Mouse (Mus musculus): ENCODE data around the gene Mef2d. TPM values are rescaled to one million over a fixed set of nuclear protein-coding genes. Genes with fewer than 3 reads are reported as not detected.

The Mef2d gene
- polyA plus RNA-seq, 1 experiment from 2014 or later = 25.3 TPM

DNA sequence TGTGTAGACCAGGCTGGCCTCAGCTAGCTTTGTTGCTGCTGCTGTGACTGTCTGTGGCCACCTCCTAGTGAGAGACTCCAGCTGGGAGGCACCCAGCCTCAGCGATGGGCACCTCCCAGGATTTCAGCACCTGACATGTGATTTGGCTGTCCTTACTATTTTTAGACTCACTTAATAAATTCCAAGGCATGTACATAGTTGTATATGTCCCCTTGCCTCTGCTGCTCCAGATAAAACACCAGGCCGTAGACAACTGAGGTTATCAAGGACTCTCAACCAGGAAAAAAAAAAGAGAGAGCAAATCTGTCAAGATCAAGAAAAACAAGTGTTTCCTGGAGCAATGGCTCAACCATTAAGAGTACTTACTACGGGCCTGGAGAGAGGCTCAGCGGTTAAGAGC lies 17.0 kb upstream of the Mef2d start:
- 79% methylated on average over 4 of the region's 4 CpGs for WGBS
- Histone ChIP-seq H3K27me3 (replicated peaks) (no peaks in the 10 kb centered on the region), H3K4me1 (no peaks in the 10 kb centered on the region), H3K9me3 (no peaks in the 10 kb centered on the region), H3K4me3 (no peak overlapping the region), H3K27ac (no peak overlapping the region), H3K36me3 (replicated peaks) (no peaks in the 10 kb centered on the region), H3K9ac (no peak overlapping the region), H3K4me2 (no peak overlapping the region)
- ATAC-seq (replicated peaks) = no peak

DNA sequence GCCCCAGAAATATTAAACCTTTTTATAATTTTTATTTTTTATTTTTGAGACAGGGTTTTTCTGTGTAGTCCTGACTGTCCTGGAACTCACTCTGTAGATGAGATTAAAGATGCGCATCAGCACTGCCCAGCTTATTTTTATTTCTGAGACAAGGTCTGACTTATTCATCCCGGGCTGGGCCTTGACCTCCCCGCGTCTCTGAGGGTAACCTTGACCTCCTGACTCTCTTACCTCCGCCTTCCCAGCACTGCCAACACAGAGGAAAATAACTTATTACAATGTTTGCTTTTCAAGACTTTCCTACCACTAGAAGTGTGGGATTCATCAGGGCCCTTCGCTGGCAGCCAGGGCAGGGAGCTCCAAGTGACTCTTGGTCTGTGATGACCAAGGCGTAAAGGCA lies 16.0 kb upstream of the Mef2d start:
- H3K36me3 ChIP-seq (replicated peaks) = no peaks in the 10 kb centered on the region
- ATAC-seq (replicated peaks) = no peak
- no peak overlapping the region for H3K4me2 ChIP-seq
- no peaks in the 10 kb centered on the region for H3K9me3 ChIP-seq
- 84% methylated on average over 7 of the region's 7 CpGs for WGBS
- H3K27ac ChIP-seq = no peak overlapping the region
- H3K27me3 ChIP-seq (replicated peaks) = no peaks in the 10 kb centered on the region
- no peaks in the 10 kb centered on the region for H3K4me1 ChIP-seq
- no peak overlapping the region for H3K4me3 ChIP-seq
- H3K9ac ChIP-seq = no peak overlapping the region

DNA sequence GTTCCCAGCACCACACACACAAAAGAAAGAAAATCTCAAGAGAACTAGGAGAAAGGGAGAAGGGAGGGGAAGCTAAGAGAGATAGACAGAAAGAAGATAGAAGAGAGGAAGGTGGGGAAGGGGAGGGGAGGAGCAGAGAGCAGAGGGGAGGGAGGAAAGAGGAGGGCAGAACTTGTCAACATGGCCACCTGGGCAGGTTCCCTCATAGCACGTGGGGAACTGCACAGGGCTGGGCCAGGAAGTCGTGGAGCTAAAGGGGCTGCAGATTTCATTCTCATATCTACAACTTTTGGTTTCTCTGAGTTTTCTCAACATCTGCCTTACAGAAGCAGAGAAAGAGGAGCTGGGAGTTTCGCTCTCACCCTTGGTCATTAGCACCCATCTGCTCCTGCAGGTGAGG lies 14.5 kb upstream of the Mef2d start:
- WGBS = 74% methylated on average over 3 of the region's 3 CpGs
- ATAC-seq (replicated peaks) = no peak

DNA sequence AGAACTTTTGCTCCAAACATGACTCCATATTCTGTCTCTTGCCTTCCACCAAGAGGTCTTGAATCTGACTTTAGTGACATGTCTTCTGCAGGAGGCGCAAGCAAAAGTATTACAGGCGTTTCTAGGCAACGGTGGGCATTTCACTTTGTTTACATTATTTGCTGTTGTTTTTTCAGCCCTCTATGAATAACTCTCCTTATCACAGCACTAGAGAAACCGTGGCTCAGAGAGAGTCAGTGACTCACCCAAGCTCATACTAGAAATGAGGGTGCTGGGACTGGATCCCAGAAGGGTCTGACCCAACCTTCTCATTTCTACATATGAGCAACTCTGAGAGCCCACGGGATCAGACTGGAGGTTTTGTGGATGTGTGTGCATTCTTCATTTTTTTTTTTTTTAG lies 14.1 kb upstream of the Mef2d start:
- no peak overlapping the region for H3K4me3 ChIP-seq
- 73% methylated on average over 5 of the region's 5 CpGs for WGBS
- no peak overlapping the region for H3K9ac ChIP-seq
- ATAC-seq (replicated peaks) = no peak
- H3K27me3 ChIP-seq (replicated peaks) = no peaks in the 10 kb centered on the region
- no peak overlapping the region for H3K4me2 ChIP-seq
- no peaks in the 10 kb centered on the region for H3K4me1 ChIP-seq
- no peak overlapping the region for H3K27ac ChIP-seq
- H3K9me3 ChIP-seq = no peaks in the 10 kb centered on the region
- H3K36me3 ChIP-seq (replicated peaks) = no peaks in the 10 kb centered on the region

More for the DNA sequence above, 14.5 kb upstream of the Mef2d start:
- no peaks in the 10 kb centered on the region for H3K36me3 ChIP-seq (replicated peaks)
- no peaks in the 10 kb centered on the region for H3K4me1 ChIP-seq
- no peak overlapping the region for H3K4me2 ChIP-seq
- no peaks in the 10 kb centered on the region for H3K9me3 ChIP-seq
- H3K27ac ChIP-seq = no peak overlapping the region
- H3K4me3 ChIP-seq = no peak overlapping the region
- H3K27me3 ChIP-seq (replicated peaks) = no peaks in the 10 kb centered on the region
- no peak overlapping the region for H3K9ac ChIP-seq

DNA sequence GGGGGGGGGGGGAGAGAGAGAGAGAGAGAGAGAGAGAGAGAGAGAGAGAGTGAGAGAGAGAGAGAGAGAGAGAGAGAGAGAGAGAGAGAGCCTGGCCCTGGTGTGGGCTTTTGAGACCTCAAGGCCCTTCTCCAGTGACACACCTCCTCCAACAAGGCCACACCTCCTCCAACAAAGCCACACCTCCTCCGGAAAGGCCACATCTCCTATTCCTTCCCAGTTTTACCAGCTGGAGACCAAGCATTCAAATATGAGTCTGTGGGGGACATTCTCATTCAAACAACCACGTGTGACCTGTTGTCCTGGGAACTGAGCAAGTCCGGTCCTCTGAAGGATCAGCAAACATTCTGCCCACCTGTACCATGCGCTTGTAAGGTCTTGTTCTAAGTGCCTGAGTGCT lies 13.2 kb upstream of the Mef2d start:
- WGBS = 59% methylated on average over 4 of the region's 4 CpGs

DNA sequence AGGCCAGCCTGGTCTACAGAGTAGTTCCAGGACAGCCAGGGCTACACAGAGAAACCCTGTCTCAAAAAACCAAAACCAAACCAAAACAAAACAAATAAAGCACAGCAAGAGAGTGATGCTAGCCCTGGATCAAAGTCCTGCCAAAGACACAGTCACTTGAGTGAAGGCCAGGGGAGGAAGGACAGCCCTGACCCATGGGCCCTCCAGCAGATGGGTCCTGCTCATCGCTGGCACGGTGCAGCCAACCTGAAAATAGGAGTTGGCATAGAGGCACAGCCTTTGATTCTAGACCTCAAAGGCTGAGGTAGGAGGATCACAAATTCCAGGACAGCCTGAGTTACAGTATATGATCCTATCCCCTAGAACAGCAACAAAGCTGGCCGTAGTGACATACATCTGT lies 11.1 kb upstream of the Mef2d start:
- no peak overlapping the region for H3K4me2 ChIP-seq
- no peak overlapping the region for H3K4me3 ChIP-seq
- no peak overlapping the region for H3K9ac ChIP-seq
- no peaks in the 10 kb centered on the region for H3K9me3 ChIP-seq
- 95% methylated on average over 3 of the region's 3 CpGs for WGBS
- H3K27ac ChIP-seq = no peak overlapping the region
- ATAC-seq (replicated peaks) = no peak
- H3K27me3 ChIP-seq (replicated peaks) = no peaks in the 10 kb centered on the region
- no peaks in the 10 kb centered on the region for H3K4me1 ChIP-seq
- no peaks in the 10 kb centered on the region for H3K36me3 ChIP-seq (replicated peaks)

More for the DNA sequence above, 13.2 kb upstream of the Mef2d start:
- H3K36me3 ChIP-seq (replicated peaks) = no peaks in the 10 kb centered on the region
- no peak for ATAC-seq (replicated peaks)
- H3K27ac ChIP-seq = no peak overlapping the region
- no peak overlapping the region for H3K4me3 ChIP-seq
- no peaks in the 10 kb centered on the region for H3K9me3 ChIP-seq
- no peak overlapping the region for H3K4me2 ChIP-seq
- H3K4me1 ChIP-seq = no peaks in the 10 kb centered on the region
- no peak overlapping the region for H3K9ac ChIP-seq
- no peaks in the 10 kb centered on the region for H3K27me3 ChIP-seq (replicated peaks)

DNA sequence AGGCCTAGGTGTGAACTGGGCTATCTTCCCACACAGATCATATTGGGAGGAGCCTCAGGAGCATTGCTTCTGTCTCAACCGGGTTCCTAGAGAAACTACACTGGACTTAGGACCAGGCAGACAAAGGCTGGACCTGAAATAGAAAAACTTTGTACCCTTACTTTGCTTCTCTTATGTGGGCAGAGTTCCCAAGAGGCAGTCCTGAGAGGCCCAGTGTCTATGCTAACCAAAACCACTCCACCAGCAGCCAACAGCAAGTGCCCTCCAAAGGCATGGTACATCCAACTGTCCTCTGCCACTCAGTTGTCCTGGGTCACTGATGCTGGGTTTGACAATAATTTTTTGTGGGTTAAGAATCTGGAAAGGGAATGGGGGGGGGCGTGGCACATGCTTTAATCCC lies 9.7 kb upstream of the Mef2d start:
- H3K36me3 ChIP-seq (replicated peaks) = no peaks in the 10 kb centered on the region
- H3K4me1 ChIP-seq = peaks cover 2% of the 10 kb centered on the region; the same call in 1 of the 2 replicates
- no peak overlapping the region for H3K27ac ChIP-seq
- H3K4me2 ChIP-seq = no peak overlapping the region
- H3K9me3 ChIP-seq = no peaks in the 10 kb centered on the region
- WGBS = 85% methylated on average over 2 of the region's 2 CpGs
- no peak overlapping the region for H3K9ac ChIP-seq
- H3K4me3 ChIP-seq = no peak overlapping the region
- no peak for ATAC-seq (replicated peaks)
- H3K27me3 ChIP-seq (replicated peaks) = no peaks in the 10 kb centered on the region

DNA sequence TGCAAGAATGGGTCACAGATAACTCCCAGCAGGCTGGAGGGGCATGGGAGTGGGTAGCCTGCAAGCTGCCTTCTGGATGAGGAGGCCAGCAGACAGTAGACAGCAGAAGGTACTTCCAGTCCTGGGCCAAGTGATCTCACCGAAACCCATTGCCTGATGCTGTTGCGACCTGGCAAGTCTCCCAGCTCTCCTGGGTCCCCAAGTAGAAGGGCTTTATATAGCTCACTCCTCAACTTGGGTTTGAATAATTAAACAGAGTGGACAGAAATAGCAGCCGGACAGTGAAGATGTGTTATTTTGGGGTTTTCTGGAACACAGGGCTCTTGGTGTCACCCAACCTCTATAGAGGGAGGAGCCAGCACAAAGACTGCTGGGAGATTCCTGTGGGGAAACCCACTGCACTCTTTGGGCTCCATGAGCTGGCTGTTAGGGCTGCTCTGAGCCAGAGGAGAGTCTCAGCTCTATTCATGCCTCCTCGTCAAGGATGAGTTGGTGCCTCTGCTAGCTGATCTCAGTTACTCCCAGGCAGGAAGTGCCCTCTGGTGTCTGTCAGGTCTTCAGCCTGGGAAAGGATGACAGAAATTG lies 8.9 kb upstream of the Mef2d start:
- Histone ChIP-seq H3K4me2 (no peak overlapping the region), H3K27me3 (replicated peaks) (no peaks in the 10 kb centered on the region), H3K36me3 (replicated peaks) (no peaks in the 10 kb centered on the region), H3K4me3 (no peak overlapping the region), H3K9ac (no peak overlapping the region), H3K4me1 (peaks cover 8% of the 10 kb centered on the region; the same call in 1 of the 2 replicates), H3K27ac (no peak overlapping the region), H3K9me3 (no peaks in the 10 kb centered on the region)
- WGBS = 64% methylated on average over 4 of the region's 4 CpGs
- ATAC-seq (replicated peaks) = no peak

DNA sequence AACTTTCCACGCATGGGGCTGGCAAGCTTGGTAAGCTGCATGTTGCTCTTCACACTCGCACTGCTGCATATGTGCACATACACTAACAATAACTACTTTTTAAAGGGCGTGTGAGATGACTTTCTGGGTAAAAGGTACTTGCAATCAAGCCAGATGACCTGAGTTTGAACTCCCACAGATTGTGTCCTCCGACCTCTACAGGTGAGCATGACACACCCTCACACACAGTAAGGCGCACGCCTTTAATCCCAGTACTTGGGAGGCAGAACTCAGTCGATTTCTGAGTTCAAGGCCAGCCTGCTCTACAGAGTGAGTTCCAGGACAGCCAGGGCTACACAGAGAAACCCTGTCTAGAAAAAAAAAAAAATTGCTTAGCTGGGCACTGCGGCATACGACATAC lies 5.8 kb upstream of the Mef2d start:
- no peak overlapping the region for H3K27ac ChIP-seq
- H3K4me2 ChIP-seq = no peak overlapping the region
- H3K9me3 ChIP-seq = no peaks in the 10 kb centered on the region
- H3K4me1 ChIP-seq = peaks cover 22% of the 10 kb centered on the region
- no peaks in the 10 kb centered on the region for H3K36me3 ChIP-seq (replicated peaks)
- WGBS = 85% methylated on average over 9 of the region's 9 CpGs
- peaks cover 18% of the 10 kb centered on the region for H3K27me3 ChIP-seq (replicated peaks)
- H3K9ac ChIP-seq = no peak overlapping the region
- ATAC-seq (replicated peaks) = no peak
- no peak overlapping the region for H3K4me3 ChIP-seq

DNA sequence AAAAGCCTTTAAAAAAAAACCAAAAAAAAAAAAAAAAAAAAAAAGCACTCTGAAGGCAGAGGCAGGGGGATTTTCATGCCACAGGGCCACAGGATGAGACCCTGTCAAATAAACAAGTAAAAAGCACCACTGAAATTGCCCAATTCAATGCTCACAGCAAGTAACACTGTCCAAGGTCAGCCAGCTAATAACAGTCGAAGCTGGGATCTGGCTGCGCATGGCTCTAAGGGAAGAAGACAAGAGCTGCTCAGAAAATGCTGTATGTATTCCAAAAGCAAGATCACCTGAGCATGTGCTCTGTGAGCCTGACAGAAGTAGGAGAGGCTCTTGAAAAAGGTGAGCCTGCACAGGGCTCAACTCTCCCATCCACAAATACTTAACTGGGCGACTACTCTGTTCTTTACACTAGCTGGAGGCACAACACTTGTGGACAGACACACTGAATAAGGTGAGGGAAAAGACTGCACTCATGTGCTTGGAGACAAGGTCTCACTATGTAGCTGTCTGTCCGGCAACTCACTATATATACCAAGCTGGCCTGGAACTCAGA lies 5.2 kb upstream of the Mef2d start:
- Histone ChIP-seq H3K4me1 (peaks cover 26% of the 10 kb centered on the region), H3K4me3 (no peak overlapping the region), H3K27me3 (replicated peaks) (peaks cover 18% of the 10 kb centered on the region), H3K9ac (no peak overlapping the region), H3K9me3 (no peaks in the 10 kb centered on the region), H3K36me3 (replicated peaks) (no peaks in the 10 kb centered on the region), H3K27ac (no peak overlapping the region), H3K4me2 (no peak overlapping the region)
- WGBS = 82% methylated on average over 4 of the region's 4 CpGs
- ATAC-seq (replicated peaks) = no peak

DNA sequence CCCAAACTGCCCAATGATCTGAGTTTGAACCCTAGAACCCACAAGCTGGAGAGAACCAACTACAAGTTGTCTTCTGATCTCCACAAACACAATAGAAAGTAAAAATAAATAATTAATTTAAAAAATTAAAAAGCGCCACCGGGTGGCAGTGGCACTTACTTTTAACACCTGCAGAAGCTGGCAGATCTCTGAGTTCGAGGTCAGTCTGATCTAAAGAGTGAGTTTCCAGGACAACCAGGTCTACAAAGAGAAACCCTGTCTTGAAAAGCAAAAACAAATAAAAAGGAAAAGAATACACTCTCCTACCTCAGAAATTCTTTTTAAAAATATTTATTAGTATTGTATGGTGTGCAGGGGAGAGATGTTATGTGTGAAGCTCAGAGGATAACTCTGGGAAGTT lies 4.4 kb upstream of the Mef2d start:
- no peak for ATAC-seq (replicated peaks)
- Histone ChIP-seq H3K4me3 (peak overlapping the region; percentile 43), H3K27ac (peak overlapping the region; percentile 72), H3K4me1 (peaks cover 26% of the 10 kb centered on the region), H3K9ac (no peak overlapping the region), H3K27me3 (replicated peaks) (peaks cover 18% of the 10 kb centered on the region), H3K9me3 (no peaks in the 10 kb centered on the region), H3K4me2 (peak overlapping the region; percentile 88), H3K36me3 (replicated peaks) (no peaks in the 10 kb centered on the region)
- WGBS = 11% methylated on average over 3 of the region's 3 CpGs

DNA sequence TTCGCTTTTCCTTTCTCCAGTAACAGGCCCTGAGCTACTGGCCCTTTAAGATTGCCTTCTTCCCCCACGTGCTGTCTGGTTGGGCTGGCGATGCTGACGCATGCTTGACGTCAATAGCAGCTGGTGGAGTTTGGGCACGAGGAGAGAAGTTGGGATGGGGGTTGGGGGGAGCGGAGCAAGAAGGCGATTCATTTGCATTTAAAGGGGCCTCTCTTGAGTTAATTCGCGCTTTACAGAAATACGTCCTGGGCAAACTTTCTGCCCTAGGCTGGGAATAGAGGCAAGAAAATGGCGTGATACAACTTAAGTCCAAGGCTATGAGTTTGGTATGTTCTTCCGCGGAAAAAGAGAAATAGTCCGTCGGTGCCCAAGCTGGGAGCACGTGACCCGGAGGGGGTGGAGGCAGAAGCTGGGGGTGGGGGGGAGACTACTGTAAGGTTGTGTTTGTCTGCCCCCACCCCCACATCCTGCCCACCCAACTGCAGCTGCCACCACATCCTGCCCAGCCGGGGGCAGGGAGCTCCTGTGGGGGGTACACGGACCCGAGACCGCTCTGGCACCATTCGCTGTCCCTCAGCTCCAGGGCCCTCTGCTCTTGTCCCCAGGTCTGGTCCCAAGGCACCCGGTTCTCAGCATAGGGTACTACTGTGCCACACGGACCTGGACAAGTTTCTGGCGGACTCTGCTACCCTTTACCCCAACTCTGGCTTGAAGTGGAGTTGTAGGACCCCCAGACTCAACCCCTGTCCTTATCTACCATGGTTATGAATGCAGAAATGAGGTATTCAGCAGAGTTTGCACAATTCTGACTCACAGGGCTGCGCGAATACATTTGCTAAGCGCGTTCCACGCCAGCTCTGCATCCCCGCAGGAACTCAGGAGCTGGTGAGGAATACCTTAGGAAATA lies 3.6 kb upstream of the Mef2d start:
- WGBS = under 1% methylated on average over 32 of the region's 32 CpGs
- Histone ChIP-seq H3K4me3 (peak overlapping the region; percentile 43), H3K9me3 (no peaks in the 10 kb centered on the region), H3K4me1 (peaks cover 33% of the 10 kb centered on the region), H3K9ac (peak overlapping the region; percentile 36), H3K27me3 (replicated peaks) (peaks cover 18% of the 10 kb centered on the region), H3K27ac (peak overlapping the region; percentile 72), H3K4me2 (peak overlapping the region; percentile 88), H3K36me3 (replicated peaks) (no peaks in the 10 kb centered on the region)
- peak; percentile 75 for ATAC-seq (replicated peaks)

Measured in midbrain, embryonic 15.5 days (tissue).